Mouse (Mus musculus) lung, postnatal 0 days (tissue): ENCODE results near the gene Btnl2.

Experiments used
- CTCF ChIP-seq: IDR thresholded peaks from 2 replicates; pipeline ENCODE4 v1.5.1; 2016; ENCODE audit warnings: antibody characterized with exemption, mild to moderate bottlenecking
- EP300 ChIP-seq: IDR thresholded peaks from 2 replicates; pipeline ENCODE4 v1.6.1; 2016; ENCODE audit warnings: antibody characterized with exemption, mild to moderate bottlenecking, control low read depth

GRCm38 (mm10) chr17:34344882-34345281 is 9.7 kb upstream of the Btnl2 start:
- TF ChIP-seq CTCF (no peak), EP300 (no peak)
